Mouse (Mus musculus) kidney, postnatal 0 days (tissue): ENCODE data around the gene Ptpn14. TPM values are rescaled to one million over a fixed set of nuclear protein-coding genes. Genes with fewer than 3 reads are reported as not detected.

ENCODE experiments used
- ATAC-seq: fragments of 200-750 bp; cut with Nextera tagmentation; replicated peaks from 2 replicates; pipeline ENCODE4 v1.8.0; 2017; ENCODE audit warnings: low read depth, moderate number of reproducible peaks, moderate TSS enrichment, moderate library complexity; ENCODE audit not compliant: low FRiP score
- DNase-seq: peaks from one replicate; pipeline ENCODE4 v3.0.0-alpha.2; 2016; ENCODE audit warnings: low spot score
- H3K27ac ChIP-seq: fragments of 300-500 bp; sonication (generic); 2 replicates; pipeline ENCODE4 v1.5.1; 2014; ENCODE audit warnings: mild to moderate bottlenecking
- H3K27me3 ChIP-seq: fragments of 300-500 bp; sonication (generic); 2 replicates; pipeline ENCODE4 v1.6.1; 2014; ENCODE audit warnings: low read length, mixed read lengths; ENCODE audit not compliant: insufficient read depth
- H3K36me3 ChIP-seq: fragments of 300-500 bp; sonication (generic); 2 replicates; pipeline ENCODE4 v1.6.1; 2014; ENCODE audit warnings: low read length, mixed read lengths; ENCODE audit not compliant: insufficient read depth
- H3K4me1 ChIP-seq: fragments of 300-500 bp; sonication (generic); replicated peaks from 2 replicates; pipeline ENCODE4 v1.6.1; 2014; ENCODE audit warnings: antibody characterized with exemption, low read length, mixed read lengths; ENCODE audit not compliant: insufficient read depth
- H3K4me2 ChIP-seq: fragments of 300-500 bp; sonication (generic); 2 replicates; pipeline ENCODE4 v1.6.1; 2014; ENCODE audit warnings: mild to moderate bottlenecking, low read length, moderate library complexity, mixed read lengths
- H3K4me3 ChIP-seq: fragments of 300-500 bp; sonication (generic); replicated peaks from 2 replicates; pipeline ENCODE4 v1.5.1; 2014; ENCODE audit warnings: low read depth, low read length
- H3K9ac ChIP-seq: fragments of 300-500 bp; sonication (generic); 2 replicates; pipeline ENCODE4 v1.6.1; 2014; ENCODE audit warnings: low read depth, low read length
- H3K9me3 ChIP-seq: fragments of 300-500 bp; sonication (generic); replicated peaks from 2 replicates; pipeline ENCODE4 v1.6.1; 2016; ENCODE audit warnings: low read length, inconsistent platforms, mixed read lengths
- CTCF ChIP-seq: IDR thresholded peaks from 2 replicates; pipeline ENCODE4 v1.5.1; 2016; ENCODE audit warnings: antibody characterized with exemption, low read depth, mild to moderate bottlenecking, moderate library complexity
- WGBS: fragments of 180-500 bp; shearing (Covaris S2); extraction: QIAGEN DNeasy Blood & Tissue Kit; methylation state at CpG from one replicate; pipeline ENCODE4 v1.1.7; 2014; 5-methylcytosine and 5-hydroxymethylcytosine counted together
- polyA plus RNA-seq: library from polyadenylated mRNA; unstranded; fragments of >200 nt; fragmentation: Nextera tagmentation; extraction: Ambion mirVana; gene quantifications from 2 replicates; pipeline ENCODE4 v1.2.1, GENCODE M21; 2015

Ptpn14 gene
- polyA plus RNA-seq, 1 experiment from 2014 or later, result 11.1 TPM

DNA sequence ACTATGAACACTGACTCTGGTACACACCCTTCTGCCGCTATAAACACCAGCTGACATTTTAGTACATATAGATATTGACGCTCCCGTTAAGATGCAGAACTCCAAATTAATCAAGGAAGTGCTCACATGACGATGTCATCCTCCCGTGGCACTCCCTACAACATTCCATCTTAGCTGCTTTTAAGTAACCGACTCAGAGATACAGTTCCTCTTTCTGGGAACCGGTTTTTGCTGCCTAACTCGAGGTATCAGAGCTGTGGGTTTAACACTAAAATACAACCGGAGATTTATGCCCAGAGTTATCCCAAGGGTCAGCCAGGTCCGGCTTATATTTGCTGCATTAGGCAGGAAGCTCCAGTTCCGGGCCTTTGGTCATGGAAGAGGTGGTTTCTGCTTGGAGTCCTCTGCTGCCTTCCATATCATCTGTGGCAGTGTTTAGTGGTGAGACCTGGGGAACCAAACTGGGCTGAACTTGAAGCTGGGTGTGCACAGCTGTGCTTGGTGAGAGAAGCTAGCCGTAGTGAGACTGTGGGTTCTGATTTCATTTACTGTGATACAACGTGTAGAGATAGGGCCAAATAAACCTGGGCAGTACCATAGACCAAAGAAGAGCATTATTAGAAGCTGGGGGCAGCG, 64.6 kb downstream of the Ptpn14 start:
- Histone ChIP-seq H3K36me3 (no peaks in the 10 kb centered on the region), H3K4me3 (no peak overlapping the region), H3K27me3 (no peaks in the 10 kb centered on the region), H3K4me1 (peaks cover 29% of the 10 kb centered on the region), H3K4me2 (no peak overlapping the region), H3K9ac (no peak overlapping the region), H3K27ac (peak overlapping the region; percentile 86), H3K9me3 (no peaks in the 10 kb centered on the region)
- 21% methylated on average over 14 of the region's 14 CpGs for whole genome bisulfite sequencing
- DNase-seq (peak; percentile 67), ATAC-seq (no peak)
- TF ChIP-seq CTCF, result no peak

GRCm38 (mm10) chr1:189798949-189799348, 70.9 kb downstream of the Ptpn14 start:
- H3K27ac ChIP-seq, result no peak overlapping the region
- no peak overlapping the region for H3K9ac ChIP-seq
- H3K36me3 ChIP-seq, result peaks cover 4% of the 10 kb centered on the region; the same call in 1 of the 2 replicates
- H3K4me3 ChIP-seq, result no peak overlapping the region
- 58% methylated on average over 15 of the region's 15 CpGs for WGBS
- no peaks in the 10 kb centered on the region for H3K9me3 ChIP-seq
- no peak for DNase-seq
- TF ChIP-seq CTCF, result no peak
- 0 out of 2 replicates have a peak, but pooled peaks cover 2% of the 10 kb centered on the region for H3K4me1 ChIP-seq
- H3K4me2 ChIP-seq, result no peak overlapping the region
- H3K27me3 ChIP-seq, result no peaks in the 10 kb centered on the region
- no peak for ATAC-seq

DNA sequence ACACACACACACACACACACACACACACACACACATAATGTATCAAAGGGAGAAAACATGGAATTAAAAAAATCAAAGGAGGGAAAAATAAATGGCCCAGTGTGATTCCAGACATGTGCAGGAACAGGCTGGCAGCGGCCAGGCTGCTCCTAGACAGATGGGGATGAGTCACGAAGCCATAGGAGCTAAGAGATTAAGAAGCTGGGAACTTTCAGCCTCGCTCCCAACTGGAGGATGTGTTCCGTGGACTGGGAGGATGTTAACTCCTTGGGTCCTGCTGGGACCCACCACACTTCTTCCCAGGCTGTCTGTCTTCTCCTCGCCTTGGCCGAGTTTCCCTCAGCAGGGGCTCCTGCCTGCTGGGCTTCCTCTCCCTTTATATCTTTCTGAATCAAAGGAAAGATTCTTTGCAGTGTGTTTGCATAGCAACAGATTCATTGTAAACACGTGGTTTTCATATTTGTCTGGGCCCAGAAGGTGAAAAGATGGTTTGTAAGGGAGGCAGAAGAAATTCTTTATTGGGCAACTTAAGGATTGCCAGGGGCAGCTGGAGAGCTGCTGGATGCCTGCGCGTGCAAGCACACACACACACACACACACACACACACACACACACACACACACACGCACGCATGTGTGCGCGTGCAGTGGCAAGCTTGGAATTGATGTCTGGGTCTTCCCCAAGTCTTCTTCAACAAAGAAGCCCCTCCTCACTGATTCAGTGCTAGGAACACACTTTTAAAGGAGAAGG, 72.3 kb downstream of the Ptpn14 start:
- 0 out of 2 replicates have a peak, but pooled peaks cover 1% of the 10 kb centered on the region for H3K4me1 ChIP-seq
- no peak overlapping the region for H3K4me3 ChIP-seq
- TF ChIP-seq CTCF, result no peak
- peaks cover 4% of the 10 kb centered on the region; the same call in 1 of the 2 replicates for H3K36me3 ChIP-seq
- no peak overlapping the region for H3K9ac ChIP-seq
- no peak for DNase-seq
- H3K9me3 ChIP-seq, result no peaks in the 10 kb centered on the region
- H3K27ac ChIP-seq, result 0 out of 2 replicates have a peak overlapping the region, but pooled peaks have one; percentile 19
- H3K27me3 ChIP-seq, result no peaks in the 10 kb centered on the region
- H3K4me2 ChIP-seq, result no peak overlapping the region
- WGBS, result 73% methylated on average over 13 of the region's 13 CpGs
- ATAC-seq, result no peak

- Histone ChIP-seq H3K4me3 (no peak overlapping the region), H3K4me1 (no peaks in the 10 kb centered on the region), H3K4me2 (no peak overlapping the region), H3K27ac (no peak overlapping the region), H3K9me3 (no peaks in the 10 kb centered on the region), H3K27me3 (no peaks in the 10 kb centered on the region), H3K36me3 (peaks cover 4% of the 10 kb centered on the region; the same call in 1 of the 2 replicates), H3K9ac (no peak overlapping the region)
- WGBS, result 67% methylated on average over 4 of the region's 4 CpGs
- no peak for ATAC-seq
- DNase-seq, result no peak
- TF ChIP-seq CTCF, result no peak
Observed at GRCm38 (mm10) chr1:189801303-189801702, 73.2 kb downstream of the Ptpn14 start.

GRCm38 (mm10) chr1:189802575-189802974, 74.5 kb downstream of the Ptpn14 start:
- WGBS, result 89% methylated on average over 4 of the region's 4 CpGs
- Histone ChIP-seq H3K4me2 (no peak overlapping the region), H3K27ac (no peak overlapping the region), H3K27me3 (no peaks in the 10 kb centered on the region), H3K4me1 (no peaks in the 10 kb centered on the region), H3K9me3 (no peaks in the 10 kb centered on the region), H3K36me3 (peaks cover 7% of the 10 kb centered on the region; the same call in 1 of the 2 replicates), H3K4me3 (no peak overlapping the region), H3K9ac (no peak overlapping the region)
- ATAC-seq, result no peak
- DNase-seq, result no peak
- TF ChIP-seq CTCF, result no peak; the same call in 1 of the 2 replicates

- Histone ChIP-seq H3K9ac (no peak overlapping the region), H3K27me3 (no peaks in the 10 kb centered on the region), H3K4me1 (no peaks in the 10 kb centered on the region), H3K36me3 (peaks cover 7% of the 10 kb centered on the region), H3K4me3 (no peak overlapping the region), H3K27ac (no peak overlapping the region), H3K4me2 (no peak overlapping the region), H3K9me3 (no peaks in the 10 kb centered on the region)
- ATAC-seq, result no peak
- DNase-seq, result no peak
- no peak for TF ChIP-seq CTCF
- WGBS, result 82% methylated on average over 11 of the region's 11 CpGs
Observed at GRCm38 (mm10) chr1:189803742-189804141, 75.7 kb downstream of the Ptpn14 start.
